Mouse (Mus musculus): ENCODE measurements around the gene Arid5b. TPM values are rescaled to one million over a fixed set of nuclear protein-coding genes. Genes with fewer than 3 reads are reported as not detected.

The Arid5b gene
- total RNA-seq, 1 experiment from 2014 or later: 18.8 TPM

DNA sequence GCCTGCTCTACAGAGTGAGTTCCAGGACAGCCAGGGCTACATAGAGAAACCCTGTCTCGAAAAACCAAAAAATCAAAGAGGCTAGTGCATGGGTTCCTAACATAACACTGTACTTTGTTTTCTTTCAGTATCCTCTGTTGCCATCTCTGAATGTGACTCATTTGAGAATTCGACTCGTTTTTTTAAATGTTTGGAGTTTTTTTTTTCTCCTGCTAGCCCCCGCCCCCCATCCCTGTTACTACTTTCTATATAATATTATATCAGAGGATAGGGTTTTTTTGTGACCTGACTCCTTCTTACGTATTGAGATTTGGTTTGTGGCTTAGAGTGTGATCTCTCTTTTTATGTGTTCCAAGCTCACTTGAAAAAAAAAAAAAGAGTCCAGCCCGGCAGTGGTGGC is 223.8 kb downstream of the Arid5b start:
- no peak for ATAC-seq (replicated peaks; ENCODE audit: insufficient number of reproducible peaks, low FRiP score, low TSS enrichment, poor library complexity, severe bottlenecking)

DNA sequence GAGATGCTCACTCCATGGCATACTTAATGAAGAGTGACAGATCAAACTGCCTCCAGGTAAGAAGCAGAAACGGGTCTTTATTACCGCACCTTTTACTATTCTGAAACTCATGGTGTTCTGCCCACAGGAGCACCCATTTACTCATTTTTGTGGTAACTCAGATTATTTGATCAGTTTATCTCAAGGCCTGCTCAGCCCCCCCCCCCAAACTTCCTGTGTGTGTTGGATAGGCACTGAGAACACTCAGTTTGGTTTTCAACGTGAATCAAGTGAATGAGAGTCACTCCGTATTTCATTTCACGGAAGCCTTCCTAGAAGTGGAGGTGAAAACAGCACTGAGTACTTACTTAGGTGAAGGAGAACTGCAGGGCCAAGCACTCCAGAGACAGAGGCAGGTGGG is 224.4 kb downstream of the Arid5b start:
- ATAC-seq (replicated peaks; ENCODE audit: insufficient number of reproducible peaks, low FRiP score, low TSS enrichment, poor library complexity, severe bottlenecking): no peak

DNA sequence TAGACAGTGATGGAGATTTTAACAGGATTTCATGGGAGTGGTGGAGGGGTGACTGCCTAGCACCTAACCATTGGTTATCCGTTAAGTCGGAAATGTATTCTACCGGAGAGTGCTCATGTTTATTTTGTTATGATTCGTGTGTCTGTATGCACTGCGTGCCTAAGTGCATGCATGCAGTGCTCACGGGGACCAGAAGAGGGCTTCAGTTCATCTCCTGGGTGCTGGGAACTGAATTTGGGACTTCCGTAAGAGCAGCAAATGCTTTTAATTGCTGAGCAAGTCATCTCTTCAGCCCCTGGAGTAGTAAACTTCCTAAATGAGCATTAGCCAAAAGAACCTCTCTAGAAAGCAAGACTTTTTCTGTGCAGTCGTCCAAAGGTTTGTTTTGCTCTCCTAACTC is 226.2 kb downstream of the Arid5b start:
- ATAC-seq (replicated peaks; ENCODE audit: insufficient number of reproducible peaks, low FRiP score, low TSS enrichment, poor library complexity, severe bottlenecking): no peak

DNA sequence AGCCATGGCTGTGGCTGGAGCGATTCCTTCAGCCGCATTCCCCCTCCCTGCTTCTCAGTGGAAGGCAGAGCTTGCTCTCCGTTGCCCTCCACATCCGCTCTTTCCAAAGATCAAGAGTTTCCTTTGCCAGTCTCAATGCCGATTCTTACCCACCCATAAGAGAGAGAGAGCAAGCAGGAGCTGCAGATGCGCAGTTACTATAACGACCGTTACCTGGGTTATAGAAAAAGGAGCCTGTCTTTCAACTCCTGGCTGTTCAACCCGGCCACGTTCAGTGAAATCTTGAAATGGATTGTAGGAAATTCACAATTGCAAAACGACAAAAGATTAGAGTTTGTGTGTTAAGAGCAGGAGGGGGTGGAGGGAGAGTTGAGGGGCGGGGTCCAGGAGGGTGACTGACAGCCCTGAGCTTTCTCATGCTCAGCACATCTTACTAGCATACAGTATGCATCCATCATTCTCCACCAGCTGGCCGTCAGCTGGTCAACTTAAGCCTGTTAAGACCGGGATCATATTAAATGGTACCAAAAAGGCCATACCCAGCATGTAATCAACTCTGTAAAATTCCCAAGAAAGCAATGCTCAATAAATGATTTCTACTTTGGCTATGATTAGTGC is 227.1 kb downstream of the Arid5b start:
- ATAC-seq (replicated peaks; ENCODE audit: insufficient number of reproducible peaks, low FRiP score, low TSS enrichment, poor library complexity, severe bottlenecking): no peak

DNA sequence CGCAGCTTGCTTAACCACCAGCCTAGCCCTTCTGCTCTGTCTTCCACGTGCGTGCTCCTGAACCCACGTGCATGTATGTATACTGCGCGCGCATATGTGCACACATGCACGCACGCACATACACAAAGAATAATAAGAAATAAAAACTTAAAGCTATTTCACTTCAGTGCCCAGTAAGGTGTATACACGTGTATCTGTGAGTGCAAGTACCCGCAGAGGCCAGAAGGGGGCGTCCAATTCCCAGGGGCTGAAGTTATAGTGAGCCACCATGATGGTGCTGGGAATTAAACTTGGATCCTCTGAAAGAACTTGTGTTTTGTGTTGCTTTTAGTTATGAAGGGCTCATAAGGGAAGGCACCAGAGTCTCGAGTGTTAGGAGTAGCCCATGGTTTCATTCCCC is 227.7 kb downstream of the Arid5b start:
- ATAC-seq (replicated peaks; ENCODE audit: insufficient number of reproducible peaks, low FRiP score, low TSS enrichment, poor library complexity, severe bottlenecking): no peak

DNA sequence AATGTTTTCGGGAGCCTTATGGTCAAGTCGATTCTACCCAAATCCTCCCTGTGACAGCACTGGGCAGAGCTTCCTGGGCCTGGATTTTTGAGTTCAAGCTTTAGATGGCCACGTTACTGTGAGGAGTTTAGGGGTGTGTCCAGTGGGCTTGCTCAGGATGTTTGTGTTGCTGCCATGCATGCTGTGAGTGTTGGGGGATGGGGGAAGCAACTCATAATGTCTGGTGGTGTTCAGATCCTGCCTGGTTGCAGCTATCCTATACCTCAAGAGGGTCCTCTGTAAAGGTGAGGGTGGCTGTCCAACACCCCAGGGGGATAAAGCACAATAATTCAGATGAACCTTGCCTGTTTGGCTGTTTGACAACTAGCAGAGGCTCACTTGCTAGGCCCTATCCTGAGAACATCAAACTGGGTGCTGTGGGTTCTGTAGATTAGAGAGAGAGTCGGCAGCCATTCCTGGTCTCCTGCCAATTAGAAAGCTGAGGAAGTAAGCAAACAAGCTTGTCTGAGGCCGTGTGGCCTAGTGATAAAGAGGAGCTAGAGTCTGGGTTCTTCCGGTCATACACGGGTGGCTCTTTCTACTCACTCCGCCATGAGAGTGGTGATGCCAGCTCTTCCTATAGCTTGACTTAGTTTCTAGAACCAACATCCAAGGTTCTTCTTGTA is 229.8 kb downstream of the Arid5b start:
- ATAC-seq (replicated peaks; ENCODE audit: insufficient number of reproducible peaks, low FRiP score, low TSS enrichment, poor library complexity, severe bottlenecking): no peak

DNA sequence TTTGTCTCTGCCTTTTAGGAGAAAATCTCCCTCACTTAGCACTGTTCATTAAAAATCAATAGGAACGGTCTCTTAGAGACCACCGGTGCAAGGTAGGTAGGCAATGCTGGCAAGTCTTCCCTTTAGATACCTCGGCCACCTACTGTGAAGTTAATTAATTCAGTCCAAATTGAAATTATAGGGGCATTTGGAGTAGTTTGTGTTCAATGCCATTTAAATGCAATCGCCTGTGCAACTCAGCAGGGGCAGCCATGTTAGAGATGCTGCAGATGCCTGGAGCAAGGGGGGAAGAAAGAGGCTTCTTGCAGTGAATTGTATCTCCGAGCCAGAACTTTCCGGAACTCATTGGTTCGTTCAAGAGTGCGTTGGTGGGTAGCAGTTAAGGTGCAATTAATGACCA is 233.7 kb downstream of the Arid5b start:
- ATAC-seq (replicated peaks; ENCODE audit: insufficient number of reproducible peaks, low FRiP score, low TSS enrichment, poor library complexity, severe bottlenecking): no peak

DNA sequence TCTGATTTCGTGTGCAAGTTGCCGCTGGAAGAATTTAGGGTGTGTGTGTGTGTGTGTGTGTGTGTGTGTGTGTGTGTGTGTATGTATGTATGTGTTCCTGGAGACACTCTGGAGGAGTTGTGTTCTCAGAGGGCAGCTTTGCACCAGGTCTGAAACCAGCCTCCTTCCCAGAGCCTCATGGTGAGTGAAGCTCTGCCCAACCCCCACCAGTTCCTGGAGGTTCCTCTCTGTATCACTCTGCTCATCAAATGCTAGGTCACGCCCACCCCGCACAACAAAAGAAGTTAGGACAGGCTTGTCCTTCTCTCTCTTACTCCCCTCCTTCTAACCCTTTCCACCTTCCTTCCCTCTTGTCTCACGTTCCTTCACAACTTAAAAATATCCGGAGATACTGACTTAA is 234.6 kb downstream of the Arid5b start:
- no peak for ATAC-seq (replicated peaks; ENCODE audit: insufficient number of reproducible peaks, low FRiP score, low TSS enrichment, poor library complexity, severe bottlenecking)

All from monocyte, adult 5-6 weeks (primary cell).